Mouse (Mus musculus) kidney, embryonic 15.5 days (tissue): Measurements from ENCODE around the gene Ubl4a. TPM values are rescaled to one million over a fixed set of nuclear protein-coding genes. Genes with fewer than 3 reads are reported as not detected.
A peak's percentile ranks its signal among the peaks of the same experiment; 100 is the strongest.
"Not testable (repeated sequence)": the region's sequence is repeated elsewhere in the genome, so short reads cannot be mapped to it uniquely, and the experiment has no call there.

Experiments used
- ATAC-seq: fragments of 200-750 bp; cut with Nextera tagmentation; replicated peaks from 2 replicates; pipeline ENCODE4 v1.8.0; 2017; ENCODE audit warnings: moderate TSS enrichment; ENCODE audit not compliant: low FRiP score
- H3K27ac ChIP-seq: fragments of 300-500 bp; sonication (generic); 2 replicates; pipeline ENCODE4 v1.5.1; 2015; ENCODE audit warnings: mild to moderate bottlenecking, inconsistent platforms
- H3K27me3 ChIP-seq: fragments of 300-500 bp; sonication (generic); 2 replicates; pipeline ENCODE4 v1.6.1; 2015; ENCODE audit warnings: inconsistent platforms
- H3K36me3 ChIP-seq: fragments of 300-500 bp; sonication (generic); 2 replicates; pipeline ENCODE4 v1.6.1; 2015; ENCODE audit warnings: inconsistent platforms
- H3K4me1 ChIP-seq: fragments of 300-500 bp; sonication (generic); 2 replicates; pipeline ENCODE4 v1.6.1; 2015; ENCODE audit warnings: inconsistent platforms
- H3K4me2 ChIP-seq: fragments of 300-500 bp; sonication (generic); 2 replicates; pipeline ENCODE4 v1.6.1; 2015; ENCODE audit warnings: moderate library complexity, mild to moderate bottlenecking, inconsistent platforms
- H3K4me3 ChIP-seq: fragments of 300-500 bp; sonication (generic); replicated peaks from 2 replicates; pipeline ENCODE4 v1.5.1; 2015; ENCODE audit warnings: mild to moderate bottlenecking, inconsistent platforms
- H3K9ac ChIP-seq: fragments of 300-500 bp; sonication (generic); 2 replicates; pipeline ENCODE4 v1.6.1; 2015; ENCODE audit warnings: mild to moderate bottlenecking, inconsistent platforms
- H3K9me3 ChIP-seq: fragments of 300-500 bp; sonication (generic); replicated peaks from 2 replicates; pipeline ENCODE4 v1.6.1; 2016; ENCODE audit warnings: inconsistent platforms
- WGBS: fragments of 180-500 bp; shearing (Covaris S2); methylation state at CpG from one replicate; pipeline ENCODE4 v1.1.7; 2015; ENCODE audit warnings: mixed read lengths; 5-methylcytosine and 5-hydroxymethylcytosine counted together
- polyA plus RNA-seq: library from polyadenylated mRNA; unstranded; fragments of >200 nt; fragmentation: Nextera tagmentation; extraction: Ambion mirVana; gene quantifications from 2 replicates; pipeline ENCODE4 v1.2.1, GENCODE M21; 2015

Gene Ubl4a
- polyA plus RNA-seq = 68.4 and 76.0 TPM in 2 replicates

DNA sequence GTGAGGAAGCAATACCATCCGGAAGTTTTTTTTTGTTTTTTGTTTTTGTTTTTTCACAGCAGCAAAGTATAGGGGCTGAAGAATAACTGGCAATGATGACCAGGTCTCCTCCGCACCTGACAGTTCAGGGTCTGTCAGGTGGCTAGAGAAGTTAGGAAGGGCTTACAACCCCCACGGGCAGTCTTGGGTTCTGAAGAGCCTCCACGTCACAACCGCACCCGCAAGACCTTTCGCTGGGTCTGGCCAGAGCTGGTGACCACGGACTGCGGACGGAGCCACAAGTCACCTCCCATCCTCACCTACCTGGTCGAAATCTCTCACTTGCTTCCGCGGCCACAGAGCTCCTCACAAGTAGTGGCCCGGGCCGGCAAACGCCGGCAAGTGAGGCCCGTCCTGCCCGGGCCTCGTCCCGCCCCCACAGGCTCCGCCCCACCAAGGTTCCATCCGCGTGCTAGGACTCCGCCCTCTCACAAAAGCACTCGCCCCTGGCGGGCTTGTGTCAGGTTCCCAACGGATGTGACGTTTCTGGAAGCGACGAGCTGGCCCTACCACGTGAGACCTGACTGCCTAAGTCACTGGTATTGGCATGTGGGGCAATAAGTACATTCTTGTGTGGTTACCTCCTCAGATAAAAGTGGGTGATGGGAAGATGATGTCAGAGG is at the start of gene Ubl4a, which contains the start of gene Slc10a3:
TSS of gene Ubl4a (minus strand) at position 331 of the 662 bp plus-strand sequence.
TSS of gene Slc10a3 (minus strand) at position 462 of the 662 bp plus-strand sequence.
- H3K4me2 ChIP-seq = peak within 1 kb of the TSS; percentile 64
- H3K36me3 ChIP-seq = peaks cover 12% of the 10 kb centered on the region
- peak within 1 kb of the TSS; percentile 53 for H3K4me3 ChIP-seq
- WGBS = 26% methylated on average over 32 of the region's 32 CpGs
- peak; percentile 90 for ATAC-seq
- peaks cover 11% of the 10 kb centered on the region for H3K4me1 ChIP-seq
- H3K27ac ChIP-seq = no peak within 1 kb of the TSS
- no peaks in the 10 kb centered on the region for H3K27me3 ChIP-seq
- H3K9ac ChIP-seq = peak within 1 kb of the TSS; percentile 54
- H3K9me3 ChIP-seq = no peaks in the 10 kb centered on the region

- H3K9me3 ChIP-seq = no peaks in the 10 kb centered on the region
- no peak overlapping the region for H3K4me2 ChIP-seq
- H3K4me1 ChIP-seq = no peaks in the 10 kb centered on the region
- H3K9ac ChIP-seq = no peak overlapping the region
- H3K27me3 ChIP-seq = no peaks in the 10 kb centered on the region
- H3K4me3 ChIP-seq = no peak overlapping the region
- no peak overlapping the region for H3K27ac ChIP-seq
- ATAC-seq = peak; percentile 56; the same call in 1 of the 2 replicates
- H3K36me3 ChIP-seq = peaks cover 7% of the 10 kb centered on the region
Measured at GRCm38 (mm10) chrX:74413377-74413776, 40.4 kb upstream of the Ubl4a start.

GRCm38 (mm10) chrX:74408340-74408739 is 35.3 kb upstream of the Ubl4a start:
- ATAC-seq = no peak
- H3K27me3 ChIP-seq = no peaks in the 10 kb centered on the region
- no peak overlapping the region for H3K4me2 ChIP-seq

DNA sequence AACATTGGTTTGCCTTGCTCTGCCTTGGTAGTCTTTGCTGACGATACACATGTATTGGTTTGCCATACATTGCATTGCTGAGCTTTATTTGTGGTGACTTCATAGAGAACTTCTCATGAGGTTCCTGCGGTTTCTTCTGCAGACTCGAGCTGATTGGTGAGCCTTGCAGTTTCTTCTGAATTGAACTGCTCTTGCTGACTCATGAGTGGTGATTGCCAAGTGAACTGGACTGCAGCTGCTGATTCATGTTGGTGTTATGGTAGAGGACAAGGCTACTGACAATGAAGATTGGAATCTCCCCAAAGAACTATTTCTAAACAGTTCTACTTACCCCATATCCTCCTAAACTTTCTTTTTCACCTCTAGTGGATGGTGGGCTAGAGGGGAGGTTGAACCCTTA is 27.1 kb upstream of the Ubl4a start:
- Histone ChIP-seq H3K4me2 (no peak overlapping the region), H3K9me3 (no peaks in the 10 kb centered on the region), H3K27me3 (no peaks in the 10 kb centered on the region), H3K9ac (no peak overlapping the region), H3K4me3 (no peak overlapping the region), H3K27ac (no peak overlapping the region), H3K4me1 (no peaks in the 10 kb centered on the region), H3K36me3 (no peaks in the 10 kb centered on the region)
- no peak for ATAC-seq
- 84% methylated on average over 3 of the region's 3 CpGs for WGBS

More at GRCm38 (mm10) chrX:74408340-74408739, 35.3 kb upstream of the Ubl4a start:
- H3K9me3 ChIP-seq = no peaks in the 10 kb centered on the region
- WGBS = 67% methylated on average over 2 of the region's 2 CpGs
- no peak overlapping the region for H3K4me3 ChIP-seq
- H3K27ac ChIP-seq = no peak overlapping the region
- peaks cover 7% of the 10 kb centered on the region; the same call in 1 of the 2 replicates for H3K36me3 ChIP-seq
- H3K4me1 ChIP-seq = no peaks in the 10 kb centered on the region
- no peak overlapping the region for H3K9ac ChIP-seq

- peak within 1 kb of the TSS; percentile 74 for H3K9ac ChIP-seq
- peaks cover 4% of the 10 kb centered on the region; the same call in 1 of the 2 replicates for H3K4me1 ChIP-seq
- H3K27me3 ChIP-seq = no peaks in the 10 kb centered on the region
- H3K4me2 ChIP-seq = peak within 1 kb of the TSS; percentile 61
- no peaks in the 10 kb centered on the region for H3K9me3 ChIP-seq
- peak within 1 kb of the TSS; percentile 54 for H3K4me3 ChIP-seq
- H3K36me3 ChIP-seq = no peaks in the 10 kb centered on the region
- H3K27ac ChIP-seq = peak within 1 kb of the TSS; percentile 91
- 22% methylated on average over 29 of the region's 30 CpGs for WGBS
- peak; percentile 100 for ATAC-seq
Measured at GRCm38 (mm10) chrX:74392535-74393443, 19.8 kb upstream of the Ubl4a start, which contains the start of the genes Fam3a and Ikbkg. TSS of gene Fam3a (minus strand) at chrX:74393272. TSS of gene Ikbkg (plus strand) at chrX:74393290.

GRCm38 (mm10) chrX:74388153-74388552 is 15.1 kb upstream of the Ubl4a start:
- peaks cover 28% of the 10 kb centered on the region for H3K36me3 ChIP-seq
- no peak for ATAC-seq
- no peak overlapping the region for H3K27ac ChIP-seq
- no peak overlapping the region for H3K4me2 ChIP-seq
- peaks cover 4% of the 10 kb centered on the region; the same call in 1 of the 2 replicates for H3K4me1 ChIP-seq
- H3K9me3 ChIP-seq = no peaks in the 10 kb centered on the region
- no peak overlapping the region for H3K9ac ChIP-seq
- H3K4me3 ChIP-seq = no peak overlapping the region
- H3K27me3 ChIP-seq = no peaks in the 10 kb centered on the region

DNA sequence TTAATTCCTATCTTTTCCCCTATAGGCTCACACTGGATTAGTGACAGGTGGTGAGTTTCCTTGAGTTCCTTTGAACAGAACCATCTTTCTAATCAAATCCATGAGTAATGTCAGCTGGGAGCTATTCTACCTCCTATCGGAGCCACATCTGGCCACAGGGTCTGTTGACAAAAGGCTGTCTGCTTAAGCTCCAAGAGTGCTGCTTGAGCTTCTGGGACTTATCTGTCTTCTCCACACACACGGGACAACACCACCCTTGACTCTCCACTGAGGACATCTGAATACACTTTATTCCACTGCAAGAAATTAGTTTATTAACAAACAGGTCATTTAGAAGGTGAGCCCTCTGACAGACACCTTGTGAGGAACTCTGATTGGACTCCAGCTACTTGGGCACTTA is 11.4 kb upstream of the Ubl4a start:
- 92% methylated on average over 2 of the region's 2 CpGs for WGBS
- Histone ChIP-seq H3K27ac (no peak overlapping the region), H3K4me1 (no peaks in the 10 kb centered on the region), H3K9ac (no peak overlapping the region), H3K36me3 (peaks cover 28% of the 10 kb centered on the region), H3K9me3 (no peaks in the 10 kb centered on the region), H3K4me3 (no peak overlapping the region), H3K4me2 (no peak overlapping the region), H3K27me3 (no peaks in the 10 kb centered on the region)
- ATAC-seq = no peak

- Histone ChIP-seq H3K27me3 (no peaks in the 10 kb centered on the region), H3K9ac (peak overlapping the region; percentile 67), H3K36me3 (peaks cover 25% of the 10 kb centered on the region), H3K4me2 (peak overlapping the region; percentile 62), H3K9me3 (no peaks in the 10 kb centered on the region), H3K27ac (peak overlapping the region; percentile 85), H3K4me1 (peaks cover 18% of the 10 kb centered on the region), H3K4me3 (peak overlapping the region; percentile 62)
- 17% methylated on average over 44 of the region's 49 CpGs for WGBS
- ATAC-seq = peak; percentile 90
Measured at GRCm38 (mm10) chrX:74368209-74368909, 4.7 kb downstream of the Ubl4a start.

DNA sequence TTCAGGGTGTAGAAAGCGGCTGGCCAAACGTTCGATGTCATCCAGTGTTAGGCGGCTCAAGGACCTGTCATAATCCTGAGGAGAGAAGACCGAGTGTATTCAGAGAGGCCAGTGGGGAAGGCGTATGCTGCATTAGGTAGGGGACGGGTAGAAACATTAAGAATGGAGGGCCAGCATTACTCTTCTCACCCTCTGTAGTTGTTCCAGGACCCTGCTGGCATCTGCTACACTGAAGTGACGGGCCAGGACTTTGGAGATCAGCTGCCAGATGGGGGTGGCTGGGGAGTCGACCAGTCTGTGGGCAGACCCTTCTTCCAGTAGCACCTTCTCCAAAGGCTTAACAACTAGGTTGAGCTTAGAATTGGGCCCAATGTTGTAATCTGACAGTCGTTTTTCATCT is 5.5 kb downstream of the Ubl4a start:
- Histone ChIP-seq H3K4me1 (peaks cover 17% of the 10 kb centered on the region), H3K27me3 (no peaks in the 10 kb centered on the region), H3K27ac (peak overlapping the region; percentile 85), H3K4me3 (peak overlapping the region; percentile 62), H3K36me3 (peaks cover 25% of the 10 kb centered on the region), H3K9ac (peak overlapping the region; percentile 67), H3K4me2 (peak overlapping the region; percentile 62), H3K9me3 (no peaks in the 10 kb centered on the region)
- no peak for ATAC-seq
- 66% methylated on average over 10 of the region's 10 CpGs for WGBS

DNA sequence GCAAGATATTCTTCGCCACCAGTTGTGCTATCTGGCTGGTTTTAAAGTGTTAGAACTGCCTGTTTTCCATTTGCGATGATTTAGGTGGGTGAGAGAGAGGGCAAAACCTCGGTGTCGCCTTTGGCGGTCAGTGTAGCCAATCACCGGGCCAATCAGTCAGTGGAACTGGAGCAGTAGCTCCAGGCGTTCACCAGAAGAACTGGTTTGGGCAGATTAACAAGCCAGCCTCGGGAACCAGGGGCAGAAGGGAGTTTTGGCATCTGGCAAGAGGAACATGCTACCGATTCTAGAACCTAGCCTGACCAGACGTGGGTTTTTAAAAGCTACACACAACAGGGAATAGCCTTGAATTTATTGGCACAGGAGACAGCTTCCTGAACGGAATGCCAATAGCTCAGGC is 13.8 kb downstream of the Ubl4a start:
- Histone ChIP-seq H3K9me3 (no peaks in the 10 kb centered on the region), H3K4me2 (no peak overlapping the region), H3K36me3 (no peaks in the 10 kb centered on the region), H3K27me3 (no peaks in the 10 kb centered on the region), H3K27ac (no peak overlapping the region), H3K4me3 (no peak overlapping the region), H3K4me1 (no peaks in the 10 kb centered on the region), H3K9ac (no peak overlapping the region)
- WGBS = 40% methylated on average over 11 of the region's 11 CpGs
- ATAC-seq = no peak

- H3K4me3 ChIP-seq, H3K4me1 ChIP-seq, H3K9ac ChIP-seq, H3K9me3 ChIP-seq, H3K27me3 ChIP-seq, H3K36me3 ChIP-seq, ATAC-seq, H3K4me2 ChIP-seq, H3K27ac ChIP-seq: not testable (repeated sequence)
- WGBS = 83% methylated on average over 3 of the region's 3 CpGs
Measured at GRCm38 (mm10) chrX:74357069-74357468, 15.9 kb downstream of the Ubl4a start.
